Mouse (Mus musculus) bone marrow macrophage, adult 2 months (primary cell): ENCODE results near the gene Sdf4. TPM values are rescaled to one million over a fixed set of nuclear protein-coding genes. Genes with fewer than 3 reads are reported as not detected.

ENCODE experiments used
- H3K27ac ChIP-seq: 2 replicates; pipeline ENCODE4 v1.5.1; 2012; ENCODE audit warnings: low read depth, low read length; ENCODE audit not compliant: insufficient read depth
- H3K4me1 ChIP-seq: 2 replicates; pipeline ENCODE4 v1.6.1; 2012; ENCODE audit warnings: low read length; ENCODE audit not compliant: control insufficient read depth, insufficient read depth
- H3K4me3 ChIP-seq: 2 replicates; pipeline ENCODE4 v1.5.1; 2012; ENCODE audit warnings: mild to moderate bottlenecking, low read length, moderate library complexity; ENCODE audit not compliant: insufficient read depth
- CTCF ChIP-seq: IDR thresholded peaks from 2 replicates; pipeline ENCODE4 v1.5.1; 2012; ENCODE audit warnings: low read depth, mild to moderate bottlenecking, low read length, moderate library complexity
- POLR2A ChIP-seq: IDR thresholded peaks from 2 replicates; pipeline ENCODE4 v1.6.1; 2012; ENCODE audit warnings: mild to moderate bottlenecking, low read depth, low read length, borderline replicate concordance
- polyA plus RNA-seq: library from polyadenylated mRNA; stranded (reverse); fragments of >200 nt; gene quantifications from 2 replicates; pipeline ENCODE4 v1.2.4, GENCODE M21; 2012; ENCODE audit not compliant: missing spikeins, insufficient read depth, insufficient read length

Sdf4 gene
- polyA plus RNA-seq = 197 and 213 TPM in 2 replicates

- Histone ChIP-seq H3K4me3 (peak within 1 kb of the TSS; percentile 95), H3K4me1 (peaks cover 13% of the 10 kb centered on the region), H3K27ac (peak within 1 kb of the TSS; percentile 98)
- TF ChIP-seq CTCF (no peak), POLR2A (no peak)
Observed at GRCm38 (mm10) chr4:155992241-155992905, at the start of gene Sdf4, which contains the start of gene B3galt6. TSS of gene Sdf4 (plus strand) at chr4:155992872. TSS of gene B3galt6 (minus strand) at chr4:155992649.

GRCm38 (mm10) chr4:155943049-155943452, 49.6 kb upstream of the Sdf4 start:
- TF ChIP-seq CTCF (no peak), POLR2A (no peak)

GRCm38 (mm10) chr4:155943534-155944249, 49.0 kb upstream of the Sdf4 start, which contains the start of gene Ube2j2:
TSS of gene Ube2j2 (plus strand) at chr4:155943831.
- Histone ChIP-seq H3K27ac (peak within 1 kb of the TSS; percentile 72), H3K4me3 (peak within 1 kb of the TSS; percentile 92), H3K4me1 (peaks cover 20% of the 10 kb centered on the region)
- TF ChIP-seq CTCF (no peak), POLR2A (no peak)

More at GRCm38 (mm10) chr4:155943049-155943452, 49.6 kb upstream of the Sdf4 start:
- H3K27ac ChIP-seq = peak overlapping the region; percentile 72
- H3K4me3 ChIP-seq = peak overlapping the region; percentile 92
- H3K4me1 ChIP-seq = peaks cover 20% of the 10 kb centered on the region

GRCm38 (mm10) chr4:155944271-155944670, 48.4 kb upstream of the Sdf4 start:
- Histone ChIP-seq H3K4me3 (peak overlapping the region; percentile 92), H3K4me1 (peaks cover 20% of the 10 kb centered on the region), H3K27ac (peak overlapping the region; percentile 60)
- TF ChIP-seq CTCF (no peak), POLR2A (0 out of 2 replicates have a peak, but pooled peaks have one; percentile 69)

- H3K27ac ChIP-seq = no peak overlapping the region
- H3K4me3 ChIP-seq = no peak overlapping the region
- peaks cover 20% of the 10 kb centered on the region for H3K4me1 ChIP-seq
- no peak for TF ChIP-seq POLR2A
- no peak for TF ChIP-seq CTCF
Observed at GRCm38 (mm10) chr4:155947094-155947493, 45.6 kb upstream of the Sdf4 start.

- Histone ChIP-seq H3K27ac (no peak overlapping the region), H3K4me1 (peaks cover 2% of the 10 kb centered on the region; the same call in 1 of the 2 replicates), H3K4me3 (no peak overlapping the region)
- TF ChIP-seq CTCF (no peak), POLR2A (no peak)
Observed at GRCm38 (mm10) chr4:155955491-155955890, 37.2 kb upstream of the Sdf4 start.

GRCm38 (mm10) chr4:155959275-155959674, 33.4 kb upstream of the Sdf4 start:
- H3K27ac ChIP-seq = no peak overlapping the region
- no peak overlapping the region for H3K4me3 ChIP-seq
- no peak for TF ChIP-seq POLR2A
- peak; percentile 78 for TF ChIP-seq CTCF
- peaks cover 16% of the 10 kb centered on the region for H3K4me1 ChIP-seq

GRCm38 (mm10) chr4:155962167-155962971, 30.3 kb upstream of the Sdf4 start, which contains the start of gene C1qtnf12:
TSS of gene C1qtnf12 (plus strand) at chr4:155962318.
- Histone ChIP-seq H3K4me3 (peak within 1 kb of the TSS; percentile 51), H3K27ac (peak within 1 kb of the TSS; percentile 28), H3K4me1 (peaks cover 16% of the 10 kb centered on the region)
- TF ChIP-seq CTCF (no peak), POLR2A (no peak)

GRCm38 (mm10) chr4:155963106-155963505, 29.6 kb upstream of the Sdf4 start:
- Histone ChIP-seq H3K27ac (no peak overlapping the region), H3K4me1 (peaks cover 16% of the 10 kb centered on the region), H3K4me3 (peak overlapping the region; percentile 51)
- TF ChIP-seq POLR2A = no peak
- no peak for TF ChIP-seq CTCF

GRCm38 (mm10) chr4:155964396-155964795, 28.3 kb upstream of the Sdf4 start:
- Histone ChIP-seq H3K4me3 (no peak overlapping the region), H3K4me1 (peaks cover 16% of the 10 kb centered on the region), H3K27ac (no peak overlapping the region)
- TF ChIP-seq CTCF = no peak
- no peak for TF ChIP-seq POLR2A
